Mouse (Mus musculus) ZHBTc4 (cell line): ENCODE data around the gene Vwa3b.

ENCODE experiments used
- DNase-seq: peaks from one replicate; pipeline ENCODE4 v3.0.0-alpha.2; 2011; ENCODE audit warnings: low read depth, low spot score

Gene Vwa3b

GRCm38 (mm10) chr1:37009880-37010279 lies 16.5 kb upstream of the Vwa3b start:
- DNase-seq: no peak

- DNase-seq: no peak
Observed at GRCm38 (mm10) chr1:37011626-37012209, 14.7 kb upstream of the Vwa3b start.

DNA sequence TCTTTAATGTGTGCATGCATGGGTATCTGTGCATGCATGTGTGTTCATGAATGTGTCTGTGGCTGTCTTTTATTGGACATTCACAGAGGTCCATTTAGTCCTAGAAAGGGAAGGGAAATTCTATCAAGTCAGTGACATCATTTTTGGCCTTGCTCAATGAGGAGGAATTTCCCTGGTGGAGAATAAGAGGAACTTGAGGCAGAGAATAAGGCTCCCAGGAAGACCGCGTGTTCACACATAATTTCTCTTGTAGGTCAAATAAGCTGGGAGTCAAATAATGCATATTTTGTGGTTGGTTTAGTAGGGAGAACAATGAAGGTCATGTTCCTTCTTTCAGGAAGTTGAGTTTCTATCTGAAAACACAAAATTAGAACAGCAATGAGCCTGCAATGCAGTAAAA lies 13.4 kb upstream of the Vwa3b start:
- no peak for DNase-seq

DNA sequence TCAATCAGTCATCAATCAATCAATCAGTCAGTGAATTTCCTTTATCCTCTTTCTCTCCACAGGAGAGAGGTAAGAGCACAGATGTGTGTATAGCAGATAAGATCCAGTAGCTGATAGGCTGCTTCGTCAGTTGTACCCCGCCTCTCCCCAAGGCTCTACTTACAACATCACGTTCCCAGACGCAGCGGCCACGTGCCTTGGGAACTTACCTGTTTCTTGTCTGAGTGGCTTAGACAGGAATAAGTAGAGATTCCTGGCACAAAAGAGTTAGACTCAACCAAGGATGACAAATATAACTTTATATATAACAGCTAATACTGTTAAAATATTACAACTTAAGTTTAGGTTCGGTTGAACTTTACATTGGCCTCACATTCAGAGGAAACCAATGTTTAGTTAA lies 12.7 kb upstream of the Vwa3b start:
- no peak for DNase-seq

DNA sequence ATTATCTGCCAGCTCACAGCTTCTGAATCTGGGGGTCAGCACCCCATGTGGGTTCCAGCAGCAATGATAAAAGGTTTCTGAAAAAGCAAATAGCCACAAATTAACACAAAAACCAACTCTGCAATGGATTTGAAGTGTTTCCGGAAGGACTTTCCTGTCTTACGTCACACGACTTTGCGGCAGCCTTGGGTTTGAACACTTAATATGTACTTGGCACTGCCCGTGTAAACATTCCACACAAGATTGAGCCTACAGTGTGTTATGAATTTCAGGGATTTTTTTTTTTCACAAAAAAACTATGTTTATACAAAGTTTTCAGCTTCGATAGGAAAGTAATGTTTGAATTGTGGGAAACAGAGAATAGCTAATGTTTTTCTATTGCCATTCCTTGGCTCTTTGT lies 7.4 kb upstream of the Vwa3b start:
- no peak for DNase-seq

GRCm38 (mm10) chr1:37022704-37023103 lies 3.7 kb upstream of the Vwa3b start:
- DNase-seq: no peak

GRCm38 (mm10) chr1:37024736-37025135 lies 1.7 kb upstream of the Vwa3b start:
- no peak for DNase-seq

GRCm38 (mm10) chr1:37025376-37025775 lies 1.0 kb upstream of the Vwa3b start:
- DNase-seq: no peak

GRCm38 (mm10) chr1:37026866-37027265 lies 470 bp downstream of the Vwa3b start:
- no peak for DNase-seq

GRCm38 (mm10) chr1:37028439-37029153 lies 2.2 kb downstream of the Vwa3b start:
- DNase-seq: no peak

GRCm38 (mm10) chr1:37029154-37029907 lies 2.9 kb downstream of the Vwa3b start:
- DNase-seq: peak; percentile 70

DNA sequence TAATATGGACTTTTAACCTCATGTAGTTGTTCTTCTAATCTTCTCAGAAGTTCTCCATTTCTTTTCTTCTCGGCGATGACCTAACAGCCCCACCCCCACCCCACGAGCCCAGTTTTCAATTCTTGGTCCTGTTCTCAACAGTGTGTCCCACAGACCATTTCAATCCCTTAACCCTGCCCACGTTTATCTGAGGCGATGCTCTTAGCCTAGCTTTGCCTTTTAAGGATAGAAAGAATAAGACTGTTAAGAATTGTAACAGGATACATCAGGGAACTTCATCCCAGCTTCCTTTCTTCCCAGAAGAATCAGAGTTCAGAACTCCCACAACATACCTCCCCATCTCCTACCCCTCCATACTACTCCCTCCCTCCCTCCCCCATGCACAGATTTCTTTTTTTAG lies 3.5 kb downstream of the Vwa3b start:
- no peak for DNase-seq

DNA sequence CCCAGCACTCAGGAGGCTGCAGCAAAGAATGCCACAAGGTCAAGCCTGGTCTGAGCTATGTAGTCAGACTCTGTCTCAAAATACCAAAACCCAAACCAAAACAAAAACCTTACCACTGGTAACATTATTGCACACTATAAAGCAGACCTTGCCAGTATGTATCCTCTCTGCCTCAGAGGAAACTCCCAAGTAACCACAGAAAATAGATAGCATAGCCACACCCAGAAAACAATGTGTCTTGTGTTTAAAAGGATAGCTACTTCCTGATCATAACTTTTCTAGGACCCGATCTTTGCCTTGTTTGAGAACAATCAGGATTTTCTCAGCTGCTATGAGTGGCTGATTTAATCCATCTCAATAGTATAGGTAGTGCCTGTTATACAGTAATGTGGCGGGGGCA lies 4.3 kb downstream of the Vwa3b start:
- no peak for DNase-seq

DNA sequence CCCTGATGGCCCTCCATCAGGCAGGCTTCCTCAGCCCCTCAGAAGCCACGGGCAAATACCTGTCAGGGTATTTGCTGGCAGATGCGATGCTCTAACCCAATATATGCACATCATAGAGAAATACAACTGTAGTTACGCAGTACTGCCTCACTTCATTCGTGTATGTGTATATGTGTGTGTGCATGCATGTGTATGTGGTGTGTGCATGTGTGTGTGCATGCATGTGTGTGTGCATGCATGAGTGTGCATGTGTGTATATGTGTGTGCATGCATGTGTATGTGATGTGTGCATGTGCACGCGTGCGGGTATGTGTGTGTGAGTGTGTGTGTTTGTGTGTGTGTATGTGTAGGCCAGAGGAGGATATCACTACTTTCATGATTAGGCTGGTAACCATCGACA lies 9.5 kb downstream of the Vwa3b start:
- no peak for DNase-seq

GRCm38 (mm10) chr1:37041126-37041525 lies 14.7 kb downstream of the Vwa3b start:
- DNase-seq: no peak

DNA sequence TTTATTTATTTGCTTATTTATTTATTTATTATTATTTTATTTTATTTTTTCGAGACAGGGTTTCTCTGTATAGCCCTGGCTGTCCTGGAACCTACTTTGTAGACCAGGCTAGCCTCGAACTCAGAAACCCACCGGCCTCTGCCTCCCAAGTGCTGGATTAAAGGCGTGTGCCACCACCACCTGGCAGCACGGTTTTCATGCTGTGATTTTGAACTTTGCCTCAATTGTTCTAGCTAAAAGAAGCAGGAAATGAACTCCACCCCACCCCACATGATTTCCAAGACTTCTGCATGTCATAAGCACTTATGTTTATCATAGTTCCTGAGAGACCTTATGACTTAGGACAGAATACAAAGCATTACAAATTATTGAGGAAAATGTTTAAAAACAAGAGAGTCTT lies 15.5 kb downstream of the Vwa3b start:
- no peak for DNase-seq

DNA sequence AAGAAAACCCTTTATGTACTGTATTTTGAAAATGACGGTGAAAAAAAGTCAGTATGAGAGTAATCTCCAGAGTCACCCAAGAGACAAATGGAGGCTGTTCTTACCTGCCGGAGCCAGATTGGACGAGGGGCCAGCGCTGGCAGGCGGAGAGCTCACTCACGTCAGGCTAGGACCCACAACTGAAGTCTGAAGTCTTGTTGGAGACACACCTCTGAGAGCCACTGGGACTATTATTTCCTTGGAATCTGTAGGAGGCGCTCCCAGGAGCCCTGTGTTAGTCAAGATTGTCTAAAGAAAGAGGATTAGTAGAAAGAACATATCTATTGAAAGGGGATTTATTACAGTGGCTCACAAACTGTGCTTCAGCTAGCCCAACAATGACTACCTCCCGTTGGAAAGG lies 16.4 kb downstream of the Vwa3b start:
- DNase-seq: peak; percentile 51

DNA sequence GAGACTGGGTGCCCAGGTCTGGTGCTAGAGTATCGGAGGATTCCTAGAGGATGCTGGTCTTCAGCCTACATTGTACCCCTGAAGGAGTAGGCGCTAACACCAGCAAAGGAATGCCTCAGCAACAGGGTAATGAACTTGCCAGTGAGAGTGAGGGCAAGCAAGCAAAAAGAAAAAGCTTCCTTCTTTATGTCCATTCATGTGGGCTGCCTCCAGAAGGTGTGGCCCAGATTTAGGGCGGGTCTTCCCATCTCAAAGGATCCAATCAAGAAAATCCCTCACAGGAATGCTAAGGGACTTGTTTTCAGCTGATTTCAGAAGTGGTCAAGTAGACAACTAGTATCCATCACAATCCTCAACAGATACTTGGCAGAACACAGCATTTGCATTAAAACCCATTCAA lies 16.8 kb downstream of the Vwa3b start:
- peak; percentile 67 for DNase-seq

GRCm38 (mm10) chr1:37045472-37045871 lies 19.1 kb downstream of the Vwa3b start:
- DNase-seq: no peak

DNA sequence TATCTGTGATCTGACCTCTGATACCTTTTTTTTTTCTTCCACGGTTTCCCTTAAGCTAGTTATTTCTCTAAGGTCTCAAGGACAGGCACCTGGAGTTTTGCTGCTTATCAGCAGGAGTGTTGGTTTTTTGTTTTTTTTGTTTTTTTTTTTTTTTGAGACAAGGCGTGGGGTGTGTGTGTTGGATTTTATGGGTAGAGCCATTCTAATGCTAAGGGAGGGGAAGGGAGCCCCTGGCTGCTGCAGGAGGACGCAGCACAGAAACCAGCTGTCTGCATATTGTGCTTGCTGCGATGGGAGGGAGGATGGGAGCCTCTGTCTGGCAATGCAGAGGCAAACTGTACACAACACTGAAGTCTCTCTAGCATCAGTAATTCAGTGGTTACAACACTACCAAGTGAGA lies 22.8 kb downstream of the Vwa3b start:
- peak; percentile 75 for DNase-seq

GRCm38 (mm10) chr1:37053691-37054090 lies 27.3 kb downstream of the Vwa3b start:
- no peak for DNase-seq

DNA sequence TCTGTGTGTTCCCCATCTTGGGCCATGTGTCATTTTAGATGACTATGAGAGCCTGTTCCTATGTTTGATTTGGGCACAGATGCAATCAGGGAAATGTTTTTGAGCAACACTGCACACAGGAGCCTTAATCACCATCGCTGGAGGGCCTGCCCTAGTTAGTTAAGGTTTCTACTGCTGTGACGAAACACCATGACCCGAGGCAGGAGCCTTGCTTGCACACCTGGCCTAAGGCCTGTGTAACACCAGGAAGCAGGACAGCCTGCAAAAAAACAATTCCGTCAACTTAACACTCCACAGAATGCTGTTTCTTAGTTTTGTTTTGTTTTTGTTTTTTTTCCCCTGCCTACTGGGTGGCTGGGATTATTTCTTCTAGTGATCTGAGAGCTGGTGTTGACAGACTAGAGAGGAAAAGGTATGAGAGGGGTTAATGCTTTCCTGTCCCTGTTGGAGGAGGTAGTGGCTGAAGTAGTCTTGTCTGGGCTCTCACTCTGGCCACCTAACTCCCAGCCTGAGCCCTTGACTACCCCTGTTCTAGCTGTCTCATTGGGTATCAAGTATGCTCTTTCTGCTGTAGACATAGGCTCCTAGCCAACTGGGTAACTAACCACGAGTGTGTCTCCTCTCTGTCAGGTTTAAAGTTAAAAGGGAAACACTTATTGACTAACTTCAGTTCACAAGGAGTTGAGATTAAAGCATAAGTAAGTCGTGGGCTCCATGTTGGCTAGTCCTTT lies 30.6 kb downstream of the Vwa3b start:
- no peak for DNase-seq
